ENCODE assay signal across 15 mouse cellular contexts in genomic region chr1:82353755-82354154, GRCm38 (mm10).
"Had no signal": no experiment of that assay in that cellular context is flagged by ENCODE, and none has a peak within 500 bp of the region (broad histone marks: within the 10 kb centered on the region; RNA-seq: fewer than 3 reads in every experiment).

No protein-coding gene starts in this region.

- H3K9me3 ChIP-seq: neural tube, embryonic 15.5 days; stomach, embryonic 15.5 days had no signal

- DNase-seq: retina, postnatal 1 day; right cerebral cortex, adult 18-20 months; right cerebral cortex, postnatal 14 days; right cerebral cortex, postnatal 25 days; right cerebral cortex, postnatal 4 days; spleen, adult 18-20 months; thymus, adult 18-20 months; thymus, adult 2 months; thymus, postnatal 14 days; thymus, postnatal 25 days; thymus, postnatal 36 days; thymus, postnatal 4 days had no signal

- H3K27me3 ChIP-seq: neural tube, embryonic 15.5 days; stomach, embryonic 15.5 days had no signal

- H3K4me1 ChIP-seq: stomach, embryonic 15.5 days had no signal

- H3K4me2 ChIP-seq: neural tube, embryonic 15.5 days; stomach, embryonic 15.5 days had no signal

- H3K4me3 ChIP-seq: neural tube, embryonic 15.5 days; stomach, embryonic 15.5 days had no signal

- H3K27ac ChIP-seq: neural tube, embryonic 15.5 days; stomach, embryonic 15.5 days; stomach, postnatal 0 days had no signal

- H3K9ac ChIP-seq: neural tube, embryonic 15.5 days; stomach, embryonic 15.5 days had no signal

- H3K36me3 ChIP-seq: neural tube, embryonic 15.5 days; stomach, embryonic 15.5 days had no signal
